Mouse (Mus musculus): ENCODE measurements around the gene Rora.

GRCm38 (mm10) chr9:68980041-68980440 is 326.5 kb downstream of the Rora start:
- TF ChIP-seq POLR2A (IDR thresholded peaks at IDR 0.05; ENCODE audit: control insufficient read depth, low read depth, low read length) (no peak), CTCF (IDR thresholded peaks at IDR 0.05; ENCODE audit: control insufficient read depth, insufficient read depth, insufficient replicate concordance, low read depth, low read length) (no peak)
